Mouse (Mus musculus) left cerebral cortex, postnatal 36 days (tissue): ENCODE measurements around the gene Dusp16. TPM values are rescaled to one million over a fixed set of nuclear protein-coding genes. Genes with fewer than 3 reads are reported as not detected.
"Not testable (repeated sequence)": the region's sequence is repeated elsewhere in the genome, so short reads cannot be mapped to it uniquely, and the experiment has no call there.

Experiments
- DNase-seq, 2 experiments: peaks; one replicate each; pipeline ENCODE4 v3.0.0; 2021 to 2022; ENCODE audit warnings: low spot score in 2 of 2, mixed read lengths in 1 of 2
- intact Hi-C: fragments of 180-260 bp; cut with DNase I; formaldehyde crosslinking; loops from one replicate; pipeline ENCODE4 v1.15.1; 2025
- total RNA-seq, 2 experiments: library from RNA; stranded (reverse); gene quantifications; 2 replicates each; pipeline ENCODE4 v1.2.3; 2021

The Dusp16 gene
- total RNA-seq, 2 experiments from 2014 or later = 8.0 to 12.7 TPM

DNA sequence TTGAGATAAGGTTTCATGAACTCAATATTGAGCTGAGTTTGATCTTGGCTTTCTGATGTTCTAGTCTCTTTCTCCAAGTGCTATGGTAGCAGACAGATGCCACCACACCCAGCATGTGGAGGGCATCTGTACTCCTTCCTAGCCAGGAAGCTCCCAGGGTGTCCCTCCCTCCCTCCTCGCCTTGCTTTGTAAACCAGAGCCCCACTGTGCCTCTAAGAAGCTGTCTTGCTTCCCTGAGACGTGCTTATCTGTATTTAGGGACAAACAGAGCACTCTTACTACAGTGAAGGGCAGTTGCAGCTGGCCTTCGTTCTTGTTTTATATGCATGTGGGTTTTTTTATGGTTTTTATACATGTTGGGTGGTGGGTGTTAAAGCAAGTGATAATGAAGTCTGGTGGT lies 79.1 kb downstream of the Dusp16 start:
- intact Hi-C loops = no loop called here
- no peak for DNase-seq

DNA sequence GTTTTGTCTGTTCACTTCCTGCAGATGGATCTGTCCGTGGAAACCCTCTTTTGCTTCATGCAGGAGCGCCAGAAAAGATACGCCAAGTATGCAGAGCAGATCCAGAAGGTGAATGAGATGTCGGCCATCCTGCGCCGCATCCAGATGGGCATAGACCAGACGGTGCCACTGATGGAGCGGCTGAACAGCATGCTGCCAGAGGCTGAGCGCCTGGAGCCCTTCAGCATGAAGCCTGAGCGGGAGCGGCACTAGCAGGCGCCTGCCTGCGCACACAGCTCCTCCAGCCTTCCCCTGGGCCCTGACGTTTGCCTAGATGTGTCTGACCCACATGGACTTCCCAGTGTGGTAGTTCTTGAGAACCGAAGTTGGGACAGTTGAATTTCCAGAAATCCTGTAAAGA lies 82.4 kb downstream of the Dusp16 start:
- no peak for DNase-seq
- intact Hi-C loops = no loop called here

DNA sequence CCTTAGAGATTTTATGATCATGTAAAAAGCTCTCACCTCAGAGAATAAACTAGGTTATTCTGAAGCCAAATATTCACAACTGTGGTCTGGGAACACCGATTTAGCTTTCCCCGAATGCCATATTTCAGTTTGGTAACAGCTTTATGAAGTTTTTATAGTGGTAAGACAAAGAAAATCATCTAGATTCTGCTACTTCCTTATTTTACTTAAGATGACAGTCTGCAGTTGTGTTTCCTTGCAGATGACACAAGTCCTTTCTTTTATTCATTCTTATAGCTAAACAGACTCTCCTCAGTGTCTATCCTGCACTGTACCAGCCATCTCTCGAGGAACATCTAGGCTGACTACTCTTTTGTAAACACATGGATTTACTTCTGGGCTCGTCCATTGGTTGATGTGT lies 86.0 kb downstream of the Dusp16 start:
- intact Hi-C loops = no loop called here
- no peak for DNase-seq

DNA sequence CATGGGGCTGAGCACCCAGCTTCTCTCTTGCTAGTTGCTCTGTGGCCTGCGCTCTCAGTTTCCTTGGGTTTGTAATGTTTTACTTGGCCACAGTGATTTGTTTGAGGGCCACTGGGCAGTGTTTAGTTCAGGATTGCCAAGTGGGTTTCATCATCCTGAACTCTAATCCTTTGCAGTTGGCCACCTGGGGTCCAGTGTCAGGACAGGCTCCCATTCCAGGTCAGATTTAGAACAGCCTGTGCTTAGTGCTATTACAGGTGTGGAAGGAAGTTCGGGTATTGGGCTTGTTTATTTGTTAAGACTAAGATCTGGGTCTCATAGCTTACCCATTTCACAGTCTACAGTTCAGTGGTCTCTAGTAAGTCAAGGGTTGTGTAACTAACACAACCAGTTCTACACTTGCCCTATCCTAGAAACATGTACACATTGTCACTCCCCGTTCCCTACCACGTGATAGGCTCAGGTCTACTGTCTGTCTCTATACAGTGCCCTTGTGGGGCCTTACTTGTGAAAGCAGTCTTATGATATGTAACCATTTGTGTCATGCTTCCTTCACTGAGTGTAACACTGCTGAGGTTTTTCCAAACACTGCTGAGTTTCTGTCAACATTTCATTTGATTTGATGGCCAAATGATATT lies 89.3 kb downstream of the Dusp16 start:
- no peak for DNase-seq
- intact Hi-C loops = no loop called here

DNA sequence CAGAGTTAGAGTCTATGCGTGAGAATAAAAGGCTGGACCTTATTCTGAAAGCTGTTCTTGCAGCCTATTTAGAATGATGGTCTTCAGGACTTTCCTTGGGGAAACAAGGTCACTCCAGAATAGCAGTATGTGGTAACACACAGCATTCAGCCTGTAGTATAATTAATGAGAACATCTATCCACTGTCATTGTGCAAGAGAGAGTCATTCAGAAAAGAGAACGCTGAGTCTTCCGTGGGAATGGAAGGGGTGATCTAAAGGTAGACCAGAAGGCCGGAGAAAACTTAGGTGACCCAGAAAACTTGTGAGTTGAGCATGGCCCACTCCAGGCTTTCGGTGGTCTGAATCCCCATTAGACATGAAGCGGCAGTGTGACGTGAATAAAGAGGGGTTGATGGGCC lies 90.2 kb downstream of the Dusp16 start:
- intact Hi-C loops = no loop called here
- DNase-seq = no peak

DNA sequence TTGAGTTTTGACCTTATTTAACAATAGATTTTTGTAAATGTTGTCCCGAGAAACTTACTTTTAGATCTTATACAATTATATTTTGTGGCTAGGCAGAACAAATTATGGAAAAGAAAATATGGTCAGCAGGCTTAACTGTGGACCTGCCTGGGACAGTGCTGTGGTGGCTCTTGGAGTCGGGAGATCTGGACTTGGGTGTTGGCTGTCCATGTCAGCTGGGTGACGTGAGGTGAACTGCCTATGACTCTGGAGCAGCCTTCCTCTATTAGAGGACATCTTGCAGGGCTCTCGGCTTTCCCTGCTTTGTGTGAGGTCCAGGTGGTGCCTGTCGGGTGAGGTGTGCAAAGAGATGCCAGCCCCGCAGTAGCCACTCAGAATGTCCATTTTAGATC lies 91.2 kb downstream of the Dusp16 start:
- DNase-seq = no peak
- intact Hi-C loops = no loop called here

DNA sequence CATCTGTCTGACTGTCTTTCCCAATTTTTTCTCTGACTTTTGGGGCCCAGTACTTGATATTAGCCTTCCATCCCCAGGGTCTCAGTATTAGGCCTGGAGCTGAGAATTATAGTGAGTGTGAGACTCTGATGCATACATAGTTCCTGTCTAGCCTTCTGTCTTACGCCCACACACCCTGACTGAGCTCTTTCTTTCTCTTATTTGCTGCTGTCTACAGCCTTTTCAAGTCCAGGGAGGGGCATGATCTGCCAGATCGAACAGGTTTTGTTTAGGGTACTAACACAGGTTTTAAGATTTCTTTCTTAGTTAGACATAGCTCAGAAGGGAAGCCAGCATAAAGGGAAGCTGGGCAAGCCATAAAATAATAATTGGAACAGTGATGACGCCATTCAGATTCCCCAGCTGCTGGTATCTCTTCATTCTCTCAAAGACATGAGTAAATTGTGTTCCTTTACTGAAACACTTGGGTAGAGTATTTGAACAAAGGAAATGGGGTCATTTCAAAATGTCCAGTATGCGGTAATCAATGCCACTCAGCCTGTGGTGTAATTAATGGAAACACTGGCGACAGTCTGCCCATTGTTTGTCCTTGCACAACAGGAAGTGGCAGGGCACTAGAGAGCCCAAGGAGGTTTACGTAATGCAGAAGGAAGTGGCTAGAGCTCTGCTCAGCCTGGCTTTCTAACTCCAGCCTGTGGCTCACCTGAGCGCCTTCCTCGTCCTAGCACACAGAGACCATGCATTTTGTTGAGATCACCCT lies 91.8 kb downstream of the Dusp16 start:
- intact Hi-C loops = no loop called here
- DNase-seq = no peak

DNA sequence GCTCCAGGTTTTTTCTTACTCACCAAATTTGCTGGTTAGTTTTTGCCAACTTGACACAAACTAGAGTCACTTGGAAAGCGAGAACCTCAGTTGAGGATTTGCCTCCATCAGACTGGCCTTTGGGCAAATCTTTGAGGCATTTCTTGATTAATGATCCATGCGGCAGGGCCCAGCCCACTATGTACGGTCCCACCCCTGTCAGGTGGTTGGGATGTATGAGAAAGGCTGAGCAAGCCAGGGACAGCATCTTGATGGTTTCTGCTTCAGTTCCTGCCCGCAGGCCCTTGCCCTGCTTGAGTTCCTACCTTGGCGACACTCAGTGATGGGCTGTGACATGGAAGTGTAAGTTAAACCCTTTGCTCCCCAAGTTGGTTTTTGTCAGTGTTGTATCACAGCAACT lies 94.2 kb downstream of the Dusp16 start:
- intact Hi-C loops = no loop called here

DNA sequence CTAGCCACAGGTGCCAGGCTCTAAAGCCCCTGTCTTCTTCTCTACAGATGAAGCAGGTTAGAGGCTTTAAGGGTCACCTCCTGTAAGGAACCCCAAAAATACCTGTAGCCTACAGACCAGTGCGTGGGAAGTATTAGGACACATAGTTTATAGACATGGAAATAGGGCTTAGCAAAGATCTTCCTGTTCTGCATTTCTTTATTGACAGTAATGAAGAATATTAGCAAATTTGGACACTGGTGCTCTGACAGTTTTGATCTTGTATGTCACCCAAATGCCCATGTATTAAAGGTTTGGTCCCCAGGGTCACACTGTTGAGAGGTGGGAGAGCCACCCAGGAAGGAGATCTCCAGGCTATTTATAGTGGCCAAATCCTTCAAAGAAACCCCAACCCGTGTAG lies 95.9 kb downstream of the Dusp16 start:
- intact Hi-C loops = no loop called here

More for the DNA sequence above, 94.2 kb downstream of the Dusp16 start:
- no peak for DNase-seq

DNA sequence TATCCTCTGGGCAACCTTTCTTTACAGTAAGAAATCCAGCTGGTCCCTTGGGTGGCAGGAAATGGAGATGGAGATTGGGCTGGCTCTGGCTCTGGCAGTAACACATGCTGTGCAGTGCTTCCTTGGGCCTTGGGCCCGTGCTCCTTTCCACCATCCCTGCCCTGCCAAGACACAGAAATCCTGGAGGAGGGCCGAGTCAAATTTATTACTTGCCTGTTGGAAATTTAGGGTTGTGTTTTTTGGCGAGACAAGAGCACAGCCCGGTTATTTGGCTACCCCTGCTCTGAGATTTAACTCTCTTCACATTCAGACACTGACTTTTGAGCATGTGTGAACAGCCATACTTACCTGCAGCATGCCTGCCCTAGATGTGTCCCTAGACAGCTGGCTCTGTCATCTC lies 96.3 kb downstream of the Dusp16 start:
- intact Hi-C loops = no loop called here
- no peak for DNase-seq

More for the DNA sequence above, 95.9 kb downstream of the Dusp16 start:
- DNase-seq = no peak

DNA sequence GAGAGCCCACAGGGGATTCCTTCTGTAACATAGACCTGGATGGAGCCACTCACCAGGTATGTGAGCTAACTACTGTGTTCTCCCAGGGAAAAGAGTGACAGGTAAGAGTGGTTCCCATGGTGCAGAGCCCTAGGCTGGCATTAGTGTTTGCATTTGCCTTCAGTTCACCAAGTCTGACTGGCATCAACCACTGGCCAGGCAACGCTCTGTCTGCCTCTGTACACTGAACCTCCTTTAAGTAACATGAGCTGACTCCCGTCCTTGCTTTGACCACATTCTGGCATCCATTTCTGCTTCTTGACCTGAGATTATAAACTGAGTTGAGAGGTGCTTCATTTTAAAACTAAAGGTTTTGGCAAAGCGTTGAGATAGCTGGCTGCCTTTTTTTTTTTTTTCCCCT lies 96.8 kb downstream of the Dusp16 start:
- intact Hi-C loops = no loop called here
- no peak for DNase-seq

DNA sequence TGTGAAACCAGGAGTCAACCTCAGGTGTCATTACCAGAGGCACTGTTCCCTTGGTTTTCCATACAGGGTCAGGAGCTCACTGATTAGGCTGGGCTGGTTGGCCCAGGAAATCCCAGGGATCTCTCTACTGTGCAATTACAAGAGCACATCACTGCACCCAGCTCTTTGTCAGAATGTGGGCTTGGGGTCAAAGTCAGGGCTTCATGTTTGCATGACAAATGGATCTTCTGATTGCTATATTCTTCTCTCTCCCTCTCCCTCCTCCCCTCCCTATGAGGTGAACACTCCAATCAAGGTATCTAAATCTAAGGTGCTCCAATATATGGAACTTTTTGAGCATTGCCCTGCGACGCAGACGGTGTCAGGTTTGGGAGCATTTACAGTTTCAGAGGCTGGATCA lies 97.4 kb downstream of the Dusp16 start:
- DNase-seq = no peak
- intact Hi-C loops = no loop called here

DNA sequence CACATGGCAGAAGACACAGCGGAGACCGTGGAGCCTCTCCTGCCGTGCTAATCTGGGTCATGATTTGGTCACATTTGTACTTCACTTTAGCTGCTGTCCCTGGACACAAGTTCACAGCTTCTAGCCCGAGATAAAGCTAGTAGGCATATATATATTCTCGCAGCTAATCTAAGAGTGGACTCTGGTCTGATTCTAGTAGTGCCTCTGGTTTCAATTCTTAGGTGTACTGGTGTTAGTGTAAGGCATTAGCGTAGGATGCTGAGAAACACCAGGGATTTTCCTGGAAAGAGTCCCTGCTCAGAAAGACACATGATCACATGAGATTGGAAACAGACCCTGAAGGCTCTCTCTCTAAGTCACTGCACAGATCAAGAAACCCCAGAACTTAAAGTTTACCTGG lies 97.9 kb downstream of the Dusp16 start:
- no peak for DNase-seq
- intact Hi-C loops = no loop called here

DNA sequence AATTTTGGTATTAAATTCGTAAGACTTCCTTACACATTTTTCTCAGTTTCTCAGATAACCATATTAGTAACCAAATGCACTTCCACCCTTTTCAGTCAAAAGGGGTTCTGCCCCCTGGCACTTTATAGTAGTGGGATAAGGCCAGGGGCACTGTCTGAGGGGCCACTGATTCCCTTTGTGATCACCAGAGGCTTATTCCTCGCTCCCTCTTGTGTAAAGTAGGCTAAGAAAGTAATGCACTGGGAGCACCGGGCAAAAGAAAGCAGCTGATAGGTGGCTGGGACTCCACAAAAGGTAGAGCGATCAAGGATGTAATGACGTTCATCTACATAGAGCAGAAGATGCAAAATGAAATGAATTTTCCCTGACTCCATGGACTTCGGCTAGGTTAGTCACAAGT lies 106.9 kb downstream of the Dusp16 start:
- intact Hi-C loops = no loop called here

DNA sequence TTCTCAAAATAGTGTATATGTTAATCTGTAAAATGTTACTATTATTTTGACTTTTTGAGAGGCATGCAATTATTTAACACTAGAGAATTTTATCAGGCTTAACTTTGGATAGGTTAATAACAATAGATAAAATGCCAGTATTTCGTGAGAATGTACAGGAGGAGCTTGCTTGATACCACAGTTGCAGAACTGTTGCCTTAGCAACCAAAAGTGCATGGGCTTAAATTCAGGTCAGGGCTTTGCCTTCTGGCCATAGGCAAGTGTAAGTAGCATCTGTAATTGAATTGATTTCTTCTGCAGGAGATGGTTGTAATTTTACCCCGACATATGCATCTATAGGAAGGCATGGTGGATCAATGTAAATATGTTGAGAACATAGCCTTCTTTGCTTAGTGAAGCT lies 107.4 kb downstream of the Dusp16 start:
- intact Hi-C loops = no loop called here

More for the DNA sequence above, 106.9 kb downstream of the Dusp16 start:
- DNase-seq = no peak

DNA sequence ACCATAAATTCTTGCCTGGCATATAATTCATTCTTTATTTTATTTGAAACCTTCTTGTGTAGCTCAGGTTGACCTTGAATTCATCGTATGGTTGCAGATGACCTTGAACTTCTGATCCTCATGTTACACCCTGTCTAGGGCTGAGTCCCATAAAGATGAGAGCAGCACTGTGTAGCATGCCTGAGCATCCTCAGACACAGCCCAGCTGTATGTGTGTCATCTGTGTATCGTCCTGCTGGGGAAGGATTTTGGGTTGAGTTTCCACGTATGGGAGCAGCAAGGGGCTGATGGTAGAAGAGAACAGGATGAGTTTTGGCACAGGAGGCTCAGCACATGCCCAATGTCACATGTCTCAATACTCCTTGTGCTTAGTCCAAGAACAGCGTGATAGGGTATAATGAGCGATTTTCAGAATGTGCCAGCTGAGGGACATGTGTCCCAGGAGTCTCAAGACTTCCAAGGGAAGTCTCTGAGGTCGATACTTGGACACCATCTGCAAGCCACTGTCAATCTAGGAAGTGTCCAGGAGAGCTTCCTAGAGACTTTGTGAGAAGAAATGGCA lies 108.0 kb downstream of the Dusp16 start:
- DNase-seq = no peak
- intact Hi-C loops = no loop called here

More for the DNA sequence above, 107.4 kb downstream of the Dusp16 start:
- no peak for DNase-seq

DNA sequence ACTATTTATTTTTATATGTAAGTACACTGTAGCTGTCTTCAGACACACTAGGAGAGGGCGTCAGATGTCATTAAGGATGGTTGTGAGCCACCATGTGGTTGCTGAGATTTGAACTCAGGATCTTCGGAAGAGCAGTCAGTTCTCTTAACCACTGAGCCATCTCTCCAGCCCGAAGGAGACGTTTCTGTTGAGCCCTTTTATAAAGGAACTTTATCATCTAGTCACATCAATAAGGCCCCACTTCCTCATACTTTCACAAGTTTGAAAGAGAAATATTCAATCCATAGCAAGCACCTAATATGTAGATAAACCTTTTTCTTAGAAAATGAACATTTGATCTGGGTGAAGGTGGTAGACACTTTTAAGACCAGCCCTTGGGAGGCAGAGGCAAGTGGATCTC lies 113.1 kb downstream of the Dusp16 start:
- DNase-seq, intact Hi-C loops: not testable (repeated sequence)

DNA sequence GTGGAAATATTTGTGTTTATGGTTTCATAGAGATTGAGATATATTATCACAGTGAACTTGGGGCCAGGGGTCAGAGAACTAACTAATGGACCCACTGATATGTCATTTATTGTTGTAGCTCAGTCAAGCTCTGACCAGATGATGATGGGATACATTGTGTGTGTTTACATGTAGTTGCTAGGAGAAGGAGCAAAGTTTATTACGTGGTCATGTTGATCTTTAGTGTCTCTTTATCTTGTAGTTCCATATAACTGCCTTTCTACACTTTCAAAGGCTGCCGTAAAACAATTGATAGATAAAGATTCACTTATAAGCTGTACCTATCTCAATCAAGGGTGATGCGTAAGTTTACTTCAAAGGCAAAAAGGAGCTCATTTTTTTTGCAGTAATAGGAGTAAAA lies 114.4 kb downstream of the Dusp16 start:
- DNase-seq = no peak
- intact Hi-C loops = no loop called here

DNA sequence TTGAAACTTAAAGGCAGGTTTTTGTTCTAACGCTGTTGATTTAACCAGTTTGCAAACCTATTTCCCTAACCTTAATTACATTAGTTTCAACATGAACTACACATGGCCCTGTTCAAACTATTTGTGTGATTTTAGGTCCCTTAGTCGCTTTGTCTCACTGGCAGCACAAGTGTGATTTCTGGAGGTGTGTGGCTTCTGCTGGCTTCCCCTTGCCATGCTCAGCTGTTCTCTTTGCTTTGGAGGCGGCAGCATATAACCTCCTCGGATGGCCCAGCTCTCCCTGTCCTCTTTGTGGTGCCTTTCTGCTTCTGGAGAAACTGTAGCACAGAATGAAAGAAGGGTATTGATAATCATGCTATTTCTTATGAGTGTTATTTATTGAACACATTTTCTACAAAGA lies 114.9 kb downstream of the Dusp16 start:
- intact Hi-C loops = no loop called here
- DNase-seq = no peak

DNA sequence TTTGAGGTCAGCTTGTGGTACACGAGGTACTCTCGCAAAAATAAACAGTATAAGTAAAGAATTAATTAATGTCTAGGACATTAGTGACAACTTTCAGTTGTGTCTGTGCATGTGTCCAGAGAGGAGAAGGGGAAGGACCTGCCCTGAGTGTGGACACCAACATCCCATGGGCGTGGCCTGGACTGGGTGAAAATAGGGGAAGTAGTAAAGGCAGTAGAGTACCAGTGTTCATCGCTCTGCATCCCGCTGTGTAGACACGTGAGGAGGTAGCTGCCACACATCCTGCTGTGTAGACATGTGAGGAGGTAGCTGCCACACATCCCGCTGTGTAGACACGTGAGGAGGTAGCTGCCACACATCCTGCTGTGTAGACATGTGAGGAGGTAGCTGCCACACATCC lies 118.7 kb downstream of the Dusp16 start:
- intact Hi-C loops = not testable (repeated sequence)

DNA sequence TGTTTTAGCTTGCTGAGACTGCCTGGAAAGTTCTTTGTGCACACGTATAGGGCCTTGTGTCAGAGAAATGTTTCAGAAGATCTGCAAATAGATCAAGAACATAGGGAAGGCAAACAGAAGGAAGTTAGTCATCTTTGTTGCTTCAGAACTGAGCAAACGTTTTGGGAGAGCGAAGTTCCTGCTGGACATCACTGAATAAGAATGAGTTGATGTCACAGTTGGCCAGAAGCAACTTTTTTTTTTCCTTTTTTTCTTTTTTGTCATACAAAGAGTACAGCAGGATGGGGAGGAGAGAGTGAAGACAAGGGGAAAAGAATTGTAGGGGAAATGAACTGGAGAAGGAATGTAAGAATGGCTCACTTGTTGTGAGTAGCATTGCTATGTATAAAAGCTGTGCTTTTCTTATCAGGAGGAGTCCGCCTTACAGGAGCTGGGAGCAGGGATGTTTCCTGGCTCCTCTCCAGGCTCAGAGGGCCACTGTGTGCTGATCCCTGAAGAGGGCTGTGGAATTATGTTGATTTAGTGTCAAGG lies 121.5 kb downstream of the Dusp16 start:
- DNase-seq = no peak
- intact Hi-C loops = no loop called here

More for the DNA sequence above, 118.7 kb downstream of the Dusp16 start:
- DNase-seq = not testable (repeated sequence)
